Mouse (Mus musculus) intestine, embryonic 14.5 days (tissue): ENCODE results near the gene Tfrc. TPM values are rescaled to one million over a fixed set of nuclear protein-coding genes. Genes with fewer than 3 reads are reported as not detected.
A peak's percentile ranks its signal among the peaks of the same experiment; 100 is the strongest.

ENCODE experiments used
- ATAC-seq: fragments of 200-750 bp; cut with Nextera tagmentation; replicated peaks from 2 replicates; pipeline ENCODE4 v1.8.0; 2017; ENCODE audit warnings: low read depth, moderate number of reproducible peaks, moderate TSS enrichment, moderate library complexity; ENCODE audit not compliant: low FRiP score, low TSS enrichment
- DNase-seq: peaks from one replicate; pipeline ENCODE4 v3.0.0-alpha.2; 2018; ENCODE audit warnings: low spot score
- H3K27ac ChIP-seq: fragments of 300-500 bp; sonication (generic); 2 replicates; pipeline ENCODE4 v1.5.1; 2014; ENCODE audit warnings: low read depth, mild to moderate bottlenecking, control low read depth
- H3K27me3 ChIP-seq: fragments of 300-500 bp; sonication (generic); replicated peaks from 2 replicates; pipeline ENCODE4 v1.6.1; 2014; ENCODE audit warnings: low read length, control low read depth; ENCODE audit not compliant: control insufficient read depth, insufficient read depth
- H3K36me3 ChIP-seq: fragments of 300-500 bp; sonication (generic); 2 replicates; pipeline ENCODE4 v1.6.1; 2014; ENCODE audit warnings: low read length, control low read depth; ENCODE audit not compliant: control insufficient read depth, insufficient read depth
- H3K4me1 ChIP-seq: fragments of 300-500 bp; sonication (generic); replicated peaks from 2 replicates; pipeline ENCODE4 v1.6.1; 2014; ENCODE audit warnings: low read length, control low read depth, mixed read lengths; ENCODE audit not compliant: control insufficient read depth, insufficient read depth
- H3K4me2 ChIP-seq: fragments of 300-500 bp; sonication (generic); 2 replicates; pipeline ENCODE4 v1.6.1; 2014; ENCODE audit warnings: low read length
- H3K4me3 ChIP-seq: fragments of 300-500 bp; sonication (generic); 2 replicates; pipeline ENCODE4 v1.5.1; 2014; ENCODE audit warnings: low read depth, low read length, control low read depth, mixed read lengths
- H3K9ac ChIP-seq: fragments of 300-500 bp; sonication (generic); 2 replicates; pipeline ENCODE4 v1.6.1; 2014; ENCODE audit warnings: mild to moderate bottlenecking, low read length
- H3K9me3 ChIP-seq: fragments of 300-500 bp; sonication (generic); 2 replicates; pipeline ENCODE4 v1.6.1; 2016; ENCODE audit warnings: low read length, control low read depth; ENCODE audit not compliant: control insufficient read depth
- WGBS: fragments of 180-500 bp; shearing (Covaris S2); extraction: QIAGEN DNeasy Blood & Tissue Kit; methylation state at CpG from one replicate; pipeline ENCODE4 v1.1.7; 2014; 5-methylcytosine and 5-hydroxymethylcytosine counted together
- polyA plus RNA-seq: library from polyadenylated mRNA; unstranded; fragments of >200 nt; fragmentation: Nextera tagmentation; extraction: Ambion mirVana; gene quantifications from 2 replicates; pipeline ENCODE4 v1.2.1, GENCODE M21; 2014

Tfrc gene
- polyA plus RNA-seq, 1 experiment from 2014 or later = 162 TPM

- Histone ChIP-seq H3K4me2 (no peak overlapping the region), H3K27me3 (no peaks in the 10 kb centered on the region), H3K4me3 (no peak overlapping the region), H3K9me3 (no peaks in the 10 kb centered on the region), H3K36me3 (peaks cover 40% of the 10 kb centered on the region), H3K27ac (no peak overlapping the region), H3K9ac (no peak overlapping the region), H3K4me1 (no peaks in the 10 kb centered on the region)
- peak; percentile 79 for DNase-seq
- 31% methylated on average over 5 of the region's 5 CpGs for WGBS
- no peak for ATAC-seq
Measured at GRCm38 (mm10) chr16:32682194-32682593, 73.5 kb downstream of the Tfrc start.

Other genes with a start within 250 kb of the Tfrc start
- gene Tm4sf19, start 208.4 kb upstream of the Tfrc start, polyA plus RNA-seq = not detected in 2 replicates
- gene Tctex1d2, start 189.2 kb upstream of the Tfrc start, polyA plus RNA-seq = 43.0 and 43.9 TPM in 2 replicates
- gene Pcyt1a, start 178.0 kb upstream of the Tfrc start, polyA plus RNA-seq = 45.0 and 51.1 TPM in 2 replicates
- 42.2 and 46.0 TPM in 2 replicates for gene Slc51a, start 121.0 kb upstream of the Tfrc start, polyA plus RNA-seq
- gene Zdhhc19, start 112.7 kb upstream of the Tfrc start, polyA plus RNA-seq = 0.20 TPM in 1 of 2 replicates, not detected in the other
- 11.1 and 13.0 TPM in 2 replicates for gene Tnk2, start 35.0 kb downstream of the Tfrc start, polyA plus RNA-seq
- 3.5 and 3.7 TPM in 2 replicates for gene Muc4, start 127.0 kb downstream of the Tfrc start, polyA plus RNA-seq
- gene Muc20, start 188.5 kb downstream of the Tfrc start, polyA plus RNA-seq = 0.04 TPM in 1 of 2 replicates, not detected in the other
- gene Smbd1, start 201.6 kb downstream of the Tfrc start, polyA plus RNA-seq = not detected in 2 replicates